Mouse (Mus musculus): ENCODE data around the gene Muc5b. TPM values are rescaled to one million over a fixed set of nuclear protein-coding genes. Genes with fewer than 3 reads are reported as not detected.
"Not testable (repeated sequence)": the region's sequence is repeated elsewhere in the genome, so short reads cannot be mapped to it uniquely, and the experiment has no call there.

Gene Muc5b
- total RNA-seq (2017): not detected in 2 replicates

DNA sequence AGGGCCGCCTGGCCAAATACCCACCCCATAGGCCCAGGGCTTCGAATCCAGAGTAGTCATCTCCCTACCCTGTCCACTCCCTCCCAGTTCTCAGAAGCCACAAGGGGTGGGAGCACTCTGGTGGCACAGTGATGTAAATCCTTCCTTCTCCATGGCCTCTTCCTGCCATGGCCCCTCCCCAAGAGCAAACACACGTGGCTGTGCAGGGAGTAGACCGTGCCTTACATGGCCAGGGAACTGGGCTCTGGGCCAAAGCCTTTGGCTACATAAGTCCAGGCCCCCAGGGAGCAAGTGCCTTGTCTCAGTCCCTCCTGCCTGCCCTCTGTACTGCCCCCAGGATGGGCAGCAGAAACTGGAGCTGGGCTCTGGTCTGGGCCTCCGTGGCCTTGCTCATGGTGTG is at the start of gene Muc5b:
Muc5b (plus strand) TSS at position 292 of the 400 bp plus-strand sequence.
- ATAC-seq (ENCODE audit: extremely low read depth, insufficient number of reproducible peaks, low FRiP score, poor library complexity, severe bottlenecking): no peak

DNA sequence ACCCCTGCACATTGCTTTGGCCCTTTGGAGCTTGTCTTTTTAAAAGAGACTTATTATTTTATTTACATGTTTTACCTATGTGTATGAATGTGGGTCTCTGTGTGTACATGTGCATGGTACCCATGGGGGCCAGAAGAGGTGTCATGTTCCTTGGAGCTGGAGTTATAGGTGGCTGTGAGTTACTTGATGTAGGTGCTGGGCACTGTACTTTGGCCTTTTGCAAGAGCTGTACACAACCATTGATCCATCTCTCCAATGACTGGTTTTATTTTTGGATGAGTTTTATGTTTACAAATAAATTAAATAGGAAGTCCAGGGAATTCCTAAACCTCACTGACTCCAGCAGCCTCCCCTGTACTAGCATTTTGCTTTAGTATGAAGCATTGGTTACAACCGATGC is 44.6 kb upstream of the Muc5b start:
- no peak for ATAC-seq (ENCODE audit: extremely low read depth, insufficient number of reproducible peaks, low FRiP score, poor library complexity, severe bottlenecking)

DNA sequence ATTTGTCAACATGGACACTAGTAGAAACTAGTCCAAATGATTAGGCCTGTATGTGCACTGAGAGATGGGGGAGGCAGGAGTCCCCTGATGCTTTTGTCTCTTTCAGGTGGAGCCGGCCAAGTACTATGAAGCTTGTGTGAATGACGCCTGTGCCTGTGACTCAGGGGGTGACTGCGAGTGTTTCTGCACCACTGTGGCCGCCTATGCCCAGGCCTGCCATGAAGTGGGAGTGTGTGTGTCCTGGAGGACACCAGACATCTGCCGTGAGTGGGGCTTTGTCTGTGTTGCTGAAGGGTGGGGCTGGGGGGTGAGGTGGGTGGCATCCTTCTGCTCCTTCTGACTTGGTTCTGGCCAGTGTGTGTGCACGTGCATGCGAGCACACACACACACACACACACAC is 35.7 kb upstream of the Muc5b start:
- ATAC-seq (ENCODE audit: extremely low read depth, insufficient number of reproducible peaks, low FRiP score, poor library complexity, severe bottlenecking): no peak

DNA sequence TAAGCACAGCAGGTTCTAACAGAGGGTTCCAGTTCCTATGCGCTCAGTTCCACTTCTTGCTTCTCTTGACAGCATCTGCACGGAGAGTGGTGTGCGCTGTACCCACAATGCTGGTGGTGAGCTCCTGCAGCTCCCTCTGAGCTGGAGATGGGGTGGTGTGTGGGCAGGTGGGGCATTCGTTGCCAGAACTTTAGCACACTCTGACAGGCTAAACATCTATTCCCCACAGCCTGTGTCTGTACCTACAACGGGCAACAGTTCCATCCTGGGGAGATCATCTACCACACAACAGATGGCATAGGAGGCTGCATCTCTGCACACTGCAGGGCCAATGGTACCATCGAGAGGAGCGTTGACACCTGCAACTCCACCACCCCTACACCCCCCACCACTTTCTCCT is 33.5 kb upstream of the Muc5b start:
- ATAC-seq (ENCODE audit: extremely low read depth, insufficient number of reproducible peaks, low FRiP score, poor library complexity, severe bottlenecking): no peak

DNA sequence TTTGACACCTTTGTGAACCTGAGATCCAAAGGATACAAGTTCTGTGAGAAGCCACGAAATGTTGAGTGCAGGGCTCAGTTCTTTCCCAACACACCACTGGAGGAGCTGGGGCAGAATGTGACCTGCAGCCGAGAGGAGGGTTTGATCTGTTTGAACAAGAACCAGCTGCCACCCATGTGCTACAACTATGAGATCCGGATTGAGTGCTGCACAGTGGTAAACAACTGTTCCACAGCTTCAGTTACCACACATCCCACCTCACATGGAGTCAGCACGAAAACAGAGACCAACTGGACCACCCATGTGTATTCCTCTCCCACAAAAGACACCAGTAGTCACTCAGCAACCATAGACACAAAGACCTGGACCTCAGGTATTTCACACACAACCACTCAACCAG is 31.0 kb upstream of the Muc5b start:
- not testable (repeated sequence) for ATAC-seq (ENCODE audit: extremely low read depth, insufficient number of reproducible peaks, low FRiP score, poor library complexity, severe bottlenecking)

DNA sequence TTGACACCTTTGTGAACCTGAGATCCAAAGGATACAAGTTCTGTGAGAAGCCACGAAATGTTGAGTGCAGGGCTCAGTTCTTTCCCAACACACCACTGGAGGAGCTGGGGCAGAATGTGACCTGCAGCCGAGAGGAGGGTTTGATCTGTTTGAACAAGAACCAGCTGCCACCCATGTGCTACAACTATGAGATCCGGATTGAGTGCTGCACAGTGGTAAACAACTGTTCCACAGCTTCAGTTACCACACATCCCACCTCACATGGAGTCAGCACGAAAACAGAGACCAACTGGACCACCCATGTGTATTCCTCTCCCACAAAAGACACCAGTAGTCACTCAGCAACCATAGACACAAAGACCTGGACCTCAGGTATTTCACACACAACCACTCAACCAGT is 28.9 kb upstream of the Muc5b start:
- ATAC-seq (ENCODE audit: extremely low read depth, insufficient number of reproducible peaks, low FRiP score, poor library complexity, severe bottlenecking): not testable (repeated sequence)

DNA sequence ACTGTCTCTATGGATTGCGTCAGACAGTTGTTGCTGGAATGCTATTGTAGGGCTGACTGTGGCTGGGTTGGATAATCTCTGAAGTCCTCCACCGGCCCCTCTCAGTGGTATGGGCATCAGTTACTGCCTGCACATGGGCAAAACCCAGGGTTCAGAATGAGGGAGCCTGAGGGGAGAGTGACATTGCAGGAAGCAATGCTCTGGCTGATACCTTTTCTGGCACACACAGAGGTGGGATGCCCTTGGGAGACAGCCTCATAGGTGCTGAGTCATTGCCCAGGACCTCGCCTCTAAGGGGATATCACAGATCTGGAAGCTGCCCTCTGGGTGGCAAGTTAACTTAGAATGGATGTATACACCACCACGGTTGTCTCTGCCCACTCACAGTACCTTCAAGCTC is 25.5 kb upstream of the Muc5b start:
- ATAC-seq (ENCODE audit: extremely low read depth, insufficient number of reproducible peaks, low FRiP score, poor library complexity, severe bottlenecking): no peak

DNA sequence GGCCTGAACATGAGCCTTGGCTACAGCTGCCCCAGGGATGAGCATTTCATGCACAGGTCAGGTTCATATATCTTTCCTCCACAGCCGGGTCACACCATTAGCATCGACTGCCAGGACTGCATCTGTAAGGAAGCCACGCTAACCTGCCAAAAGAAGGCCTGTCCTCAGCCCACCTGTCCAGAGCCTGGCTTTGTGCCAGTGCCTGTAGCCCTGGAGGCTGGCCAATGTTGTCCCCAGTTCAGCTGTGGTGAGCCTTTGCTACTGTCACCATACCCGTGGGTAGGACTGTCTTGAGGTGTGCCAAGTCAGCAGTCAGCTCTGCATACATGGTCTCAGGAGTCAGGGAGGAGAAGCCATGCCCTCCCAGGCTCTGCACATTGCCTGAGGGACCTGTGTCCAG is 23.5 kb upstream of the Muc5b start:
- no peak for ATAC-seq (ENCODE audit: extremely low read depth, insufficient number of reproducible peaks, low FRiP score, poor library complexity, severe bottlenecking)

DNA sequence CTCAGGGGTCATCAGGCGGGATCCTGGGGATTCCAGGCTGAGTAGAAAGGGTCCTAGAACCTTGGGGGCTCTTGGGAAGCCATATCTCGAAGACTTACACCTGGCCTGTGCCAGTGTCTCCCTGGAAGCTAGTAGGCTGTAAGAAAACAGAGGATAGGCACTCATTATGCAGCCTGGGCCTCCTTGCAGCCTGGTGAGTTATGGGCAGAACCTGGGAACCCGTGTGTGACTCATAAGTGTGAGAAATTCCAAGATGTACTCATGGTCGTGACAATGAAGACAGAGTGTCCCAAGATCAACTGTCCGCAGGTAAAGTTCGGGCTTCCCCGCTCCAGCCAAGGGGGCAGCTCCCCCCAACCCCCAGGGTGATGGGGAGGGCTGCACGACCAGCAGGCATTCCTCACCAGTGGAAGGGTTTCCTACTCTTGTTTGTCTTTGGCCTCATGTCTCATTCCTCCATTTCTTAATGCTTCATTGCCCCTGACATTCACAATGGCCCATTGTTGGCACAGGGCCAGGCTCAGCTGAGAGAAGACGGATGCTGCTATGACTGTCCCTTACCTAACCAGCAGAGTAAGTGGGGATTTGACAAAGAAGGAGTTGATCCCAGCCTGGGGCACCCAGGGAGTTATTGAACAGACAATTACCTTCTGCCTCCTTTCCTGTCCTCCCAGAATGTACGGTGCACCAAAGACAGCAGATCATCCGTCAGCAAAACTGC is 21.4 kb upstream of the Muc5b start:
- ATAC-seq (ENCODE audit: extremely low read depth, insufficient number of reproducible peaks, low FRiP score, poor library complexity, severe bottlenecking): no peak

DNA sequence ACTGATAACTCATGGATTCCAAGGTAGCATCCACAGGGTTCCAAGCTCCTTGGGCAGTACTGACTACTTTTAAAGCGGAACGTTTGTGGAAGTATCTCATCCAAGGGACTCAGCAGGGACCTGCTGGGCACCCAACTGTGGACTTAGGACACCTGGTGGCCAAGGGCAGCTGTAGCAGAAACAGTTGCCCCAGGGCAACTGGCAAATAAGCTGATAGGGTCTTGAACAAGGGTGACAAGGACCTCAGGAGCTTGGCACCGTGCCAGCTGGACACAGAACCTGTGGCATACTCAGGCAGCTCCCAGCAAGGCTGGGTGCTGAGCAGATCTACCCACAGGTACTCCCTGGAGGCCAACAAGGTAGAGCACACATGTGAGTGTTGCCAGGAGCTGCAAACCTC is 20.6 kb upstream of the Muc5b start:
- ATAC-seq (ENCODE audit: extremely low read depth, insufficient number of reproducible peaks, low FRiP score, poor library complexity, severe bottlenecking): no peak

DNA sequence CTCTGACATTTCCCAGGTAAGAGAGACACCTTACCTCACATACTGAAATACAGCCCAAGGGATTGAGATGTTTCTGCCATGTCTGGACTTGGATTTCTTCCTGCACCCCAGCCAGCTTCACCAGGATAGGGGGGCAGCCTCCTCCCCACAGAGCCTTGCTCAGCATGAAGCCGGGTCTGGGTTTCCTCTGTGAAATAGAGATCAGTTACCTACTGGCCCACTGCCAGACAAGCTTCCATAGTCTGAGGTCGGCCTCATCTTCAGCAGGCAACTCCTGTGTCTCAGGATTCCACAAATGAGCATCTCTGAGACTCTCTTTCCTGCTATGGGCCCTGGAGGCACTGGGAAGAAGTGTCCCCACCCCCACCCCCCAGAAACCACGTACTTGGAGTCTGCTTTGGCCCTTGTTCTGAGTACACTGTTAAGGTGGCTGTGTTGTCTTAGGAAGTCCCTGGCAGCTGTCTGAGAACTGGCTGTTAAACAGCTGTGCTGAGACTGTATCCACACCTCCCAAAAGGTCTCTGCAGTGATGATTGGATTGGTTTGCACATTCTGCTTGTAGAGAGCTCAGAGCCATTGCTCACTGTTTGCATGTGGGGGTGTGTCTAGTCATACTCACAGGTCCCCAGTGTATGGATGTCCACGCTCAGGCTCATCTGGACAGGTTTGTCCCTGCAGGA is 16.1 kb upstream of the Muc5b start:
- no peak for ATAC-seq (ENCODE audit: extremely low read depth, insufficient number of reproducible peaks, low FRiP score, poor library complexity, severe bottlenecking)

DNA sequence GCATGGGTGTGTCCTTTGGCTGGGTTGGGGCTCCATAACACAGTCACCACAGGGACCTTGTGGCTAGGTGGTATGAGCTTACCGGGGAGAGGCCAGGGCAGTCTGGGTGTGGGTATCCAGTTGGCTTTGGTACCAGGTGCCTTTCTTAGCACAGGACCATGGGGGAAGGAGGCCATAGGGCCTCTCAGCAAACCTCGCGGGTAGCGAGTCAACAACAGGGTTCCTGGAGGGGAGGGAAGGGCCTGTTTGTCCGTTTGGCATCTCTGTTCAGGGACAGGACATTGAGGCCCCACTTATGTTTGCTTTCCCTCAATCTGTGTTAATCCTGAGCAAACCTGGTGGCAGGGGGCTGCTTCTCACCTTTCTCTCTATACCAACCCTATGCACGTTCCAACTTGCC is 15.2 kb upstream of the Muc5b start:
- no peak for ATAC-seq (ENCODE audit: extremely low read depth, insufficient number of reproducible peaks, low FRiP score, poor library complexity, severe bottlenecking)

DNA sequence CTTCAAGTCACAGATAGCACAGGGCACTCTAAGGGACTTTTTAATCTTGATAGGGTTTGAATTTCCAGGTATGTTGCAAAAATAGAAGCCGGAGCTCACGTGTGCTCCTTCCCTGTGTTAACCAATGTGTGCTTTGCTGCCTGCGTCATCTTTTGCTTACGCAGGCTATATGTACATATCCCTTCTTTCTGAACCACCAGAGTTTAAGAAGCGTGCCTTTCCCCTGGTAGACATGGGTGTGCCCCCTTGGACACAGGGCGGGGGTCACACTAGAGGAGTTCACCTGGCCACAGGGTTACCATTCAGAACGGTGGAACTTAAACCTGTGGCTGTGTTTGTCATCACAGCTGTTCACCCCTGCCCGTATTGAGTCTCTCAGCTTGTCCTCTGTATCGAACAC is 14.5 kb upstream of the Muc5b start:
- ATAC-seq (ENCODE audit: extremely low read depth, insufficient number of reproducible peaks, low FRiP score, poor library complexity, severe bottlenecking): no peak

DNA sequence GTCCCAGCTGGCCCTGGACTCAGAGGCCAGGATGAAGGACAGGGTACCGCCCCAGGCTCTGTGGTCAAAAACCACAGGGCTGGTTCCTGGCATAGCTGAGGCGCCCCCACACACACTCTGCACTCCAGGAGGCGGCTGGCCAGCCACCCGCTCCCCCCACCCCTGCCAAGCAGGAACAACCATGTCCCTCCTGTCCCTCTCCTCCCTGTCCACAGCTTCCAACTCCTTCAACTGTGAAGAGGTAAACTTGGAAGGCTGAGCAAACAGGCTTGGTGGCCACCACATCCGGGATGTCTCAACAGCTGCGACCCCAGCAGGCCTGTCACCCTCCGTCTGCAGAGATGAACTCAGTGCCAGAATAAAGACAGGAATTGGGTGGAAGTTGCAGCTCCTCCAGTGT is 2.9 kb upstream of the Muc5b start:
- no peak for ATAC-seq (ENCODE audit: extremely low read depth, insufficient number of reproducible peaks, low FRiP score, poor library complexity, severe bottlenecking)

DNA sequence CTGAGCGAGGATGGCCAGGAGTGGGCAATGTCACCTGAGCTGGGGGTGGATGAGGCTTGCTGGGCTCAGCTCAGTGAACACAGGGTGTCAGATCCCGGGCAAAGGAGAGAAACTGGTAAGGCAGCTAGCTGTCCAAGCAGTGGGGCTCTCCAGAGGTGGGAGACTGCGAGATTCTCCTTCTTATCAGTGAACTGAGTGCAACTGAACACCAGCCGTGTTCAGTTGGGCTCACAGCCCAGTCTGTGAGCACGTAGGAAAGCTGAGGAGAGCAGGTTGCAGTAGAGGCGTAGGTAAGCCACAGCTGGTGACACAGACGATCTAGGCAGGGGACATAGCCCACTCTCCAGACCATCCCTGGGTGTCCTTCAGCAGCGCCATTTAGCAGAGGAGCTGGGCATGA is 2.4 kb upstream of the Muc5b start:
- no peak for ATAC-seq (ENCODE audit: extremely low read depth, insufficient number of reproducible peaks, low FRiP score, poor library complexity, severe bottlenecking)

DNA sequence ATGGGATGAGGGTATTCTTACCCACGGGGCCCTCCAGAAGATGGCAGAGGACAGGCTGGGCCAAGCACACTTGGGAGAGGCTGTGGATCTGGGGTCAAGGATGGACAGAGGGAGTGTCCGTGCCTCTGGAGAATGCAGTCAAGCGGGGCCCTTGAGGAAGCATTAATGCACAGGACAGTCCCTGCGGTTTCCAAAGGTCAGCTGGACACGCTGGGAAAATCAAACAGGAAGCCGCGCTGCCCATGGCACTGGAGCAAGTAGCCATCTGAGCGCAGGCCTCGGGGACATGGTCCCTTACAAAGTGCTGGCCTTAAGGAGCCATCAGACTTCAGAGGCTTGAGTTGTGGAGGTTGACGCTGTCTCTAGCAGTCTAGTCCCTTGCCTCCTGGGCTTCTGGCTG is 1.5 kb downstream of the Muc5b start:
- ATAC-seq (ENCODE audit: extremely low read depth, insufficient number of reproducible peaks, low FRiP score, poor library complexity, severe bottlenecking): no peak

DNA sequence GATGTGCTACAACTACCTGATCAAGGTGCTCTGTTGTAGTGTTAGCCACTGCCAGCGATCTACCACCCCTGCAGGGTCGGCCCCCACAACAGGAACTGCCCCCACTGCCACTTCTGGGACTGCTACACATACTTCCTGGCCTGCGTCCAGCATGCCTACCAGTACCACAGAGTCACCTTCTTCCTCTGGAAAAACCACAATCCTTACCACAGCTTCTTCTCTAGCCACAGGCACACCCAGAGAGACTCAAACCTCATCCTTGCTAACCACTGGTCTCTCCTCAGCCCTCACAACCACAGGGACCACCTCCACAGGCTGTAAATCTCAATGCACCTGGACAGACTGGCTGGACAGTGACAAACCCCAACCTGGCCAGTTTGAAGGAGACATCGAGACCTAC is 22.2 kb downstream of the Muc5b start:
- ATAC-seq (ENCODE audit: extremely low read depth, insufficient number of reproducible peaks, low FRiP score, poor library complexity, severe bottlenecking): no peak

DNA sequence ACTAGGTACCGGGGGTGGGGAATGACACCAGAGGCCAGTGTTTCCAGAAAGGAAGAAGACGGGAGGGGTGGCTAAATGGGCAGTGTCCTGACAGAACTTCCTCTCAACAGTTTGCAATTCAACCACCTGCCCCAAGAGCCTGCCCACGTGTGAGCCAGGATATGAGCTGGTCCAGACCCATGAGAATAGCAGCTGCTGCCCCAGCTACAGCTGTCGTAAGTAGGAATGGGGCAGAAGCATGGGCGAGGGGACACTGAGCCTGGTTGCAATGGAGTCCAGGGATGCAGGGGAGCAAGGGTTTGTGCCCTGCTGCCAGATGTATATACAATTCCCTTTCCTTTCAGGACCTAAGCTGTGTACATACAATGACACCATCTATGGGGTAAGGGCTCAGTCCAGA is 30.8 kb downstream of the Muc5b start:
- no peak for ATAC-seq (ENCODE audit: extremely low read depth, insufficient number of reproducible peaks, low FRiP score, poor library complexity, severe bottlenecking)

DNA sequence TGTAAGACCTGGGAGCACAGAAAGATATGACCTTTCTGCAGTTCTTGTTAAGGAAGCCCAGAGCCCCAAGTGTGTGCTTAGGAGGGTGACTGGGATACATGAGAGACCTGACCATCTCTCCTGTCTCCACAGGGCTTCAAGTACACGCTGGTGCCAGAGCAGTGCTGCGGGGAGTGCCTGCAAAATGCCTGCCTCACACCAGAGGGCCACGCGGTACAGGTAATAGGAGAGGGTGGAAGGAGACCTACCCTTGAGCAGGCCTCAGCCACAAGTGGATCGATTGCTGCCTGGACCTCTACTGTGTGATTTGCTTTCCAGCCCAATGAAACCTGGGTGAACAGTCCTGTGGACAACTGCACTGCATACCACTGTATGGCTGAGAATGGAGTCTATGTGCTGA is 31.7 kb downstream of the Muc5b start:
- ATAC-seq (ENCODE audit: extremely low read depth, insufficient number of reproducible peaks, low FRiP score, poor library complexity, severe bottlenecking): no peak

DNA sequence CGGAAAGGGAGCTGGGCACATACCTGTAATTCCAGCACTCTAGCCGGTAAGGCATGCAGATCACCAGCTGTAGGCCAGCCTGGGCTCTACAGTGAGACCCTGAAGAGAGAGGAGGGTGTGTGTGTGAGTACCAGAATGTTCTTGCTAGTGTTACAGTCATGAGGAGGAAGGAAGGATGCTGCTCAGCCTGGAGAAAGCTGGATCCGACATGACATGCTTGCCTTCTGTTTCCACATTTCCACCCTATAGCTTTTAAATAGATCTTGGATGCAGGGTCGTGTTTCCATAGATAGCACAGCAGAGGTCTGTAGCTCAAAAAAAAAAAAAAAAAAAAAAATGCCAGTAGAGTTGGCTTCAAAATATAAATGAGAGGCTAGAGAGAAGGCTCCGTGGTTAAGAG is 36.0 kb downstream of the Muc5b start:
- no peak for ATAC-seq (ENCODE audit: extremely low read depth, insufficient number of reproducible peaks, low FRiP score, poor library complexity, severe bottlenecking)

DNA sequence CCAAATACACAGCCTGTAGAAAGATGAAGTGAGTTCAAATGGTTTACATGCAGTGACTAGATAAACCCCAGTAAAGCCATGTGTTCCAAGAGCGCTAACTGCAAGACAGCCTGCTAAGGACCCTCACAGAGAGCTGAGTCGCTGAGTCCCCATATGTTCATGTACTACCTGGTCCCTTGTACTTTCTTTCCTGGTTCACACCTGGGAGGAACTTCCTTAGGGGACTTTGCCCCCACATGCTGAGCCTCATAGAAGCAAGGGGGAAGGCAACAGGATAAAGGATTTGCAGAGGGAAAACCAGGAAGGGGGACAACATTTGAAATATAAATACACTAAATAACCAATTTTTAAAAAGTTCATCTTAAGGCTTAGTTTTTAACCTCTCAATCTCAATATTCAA is 39.9 kb downstream of the Muc5b start:
- ATAC-seq (ENCODE audit: extremely low read depth, insufficient number of reproducible peaks, low FRiP score, poor library complexity, severe bottlenecking): no peak

Measured in neutrophil, adult 5-6 weeks (primary cell).